Mouse (Mus musculus) retina, embryonic 14.5 days (tissue): Measurements from ENCODE around the gene Apln.

Experiments used
- DNase-seq: peaks from one replicate; pipeline ENCODE4 v3.0.0-alpha.2; 2015; ENCODE audit warnings: low spot score

Apln gene

DNA sequence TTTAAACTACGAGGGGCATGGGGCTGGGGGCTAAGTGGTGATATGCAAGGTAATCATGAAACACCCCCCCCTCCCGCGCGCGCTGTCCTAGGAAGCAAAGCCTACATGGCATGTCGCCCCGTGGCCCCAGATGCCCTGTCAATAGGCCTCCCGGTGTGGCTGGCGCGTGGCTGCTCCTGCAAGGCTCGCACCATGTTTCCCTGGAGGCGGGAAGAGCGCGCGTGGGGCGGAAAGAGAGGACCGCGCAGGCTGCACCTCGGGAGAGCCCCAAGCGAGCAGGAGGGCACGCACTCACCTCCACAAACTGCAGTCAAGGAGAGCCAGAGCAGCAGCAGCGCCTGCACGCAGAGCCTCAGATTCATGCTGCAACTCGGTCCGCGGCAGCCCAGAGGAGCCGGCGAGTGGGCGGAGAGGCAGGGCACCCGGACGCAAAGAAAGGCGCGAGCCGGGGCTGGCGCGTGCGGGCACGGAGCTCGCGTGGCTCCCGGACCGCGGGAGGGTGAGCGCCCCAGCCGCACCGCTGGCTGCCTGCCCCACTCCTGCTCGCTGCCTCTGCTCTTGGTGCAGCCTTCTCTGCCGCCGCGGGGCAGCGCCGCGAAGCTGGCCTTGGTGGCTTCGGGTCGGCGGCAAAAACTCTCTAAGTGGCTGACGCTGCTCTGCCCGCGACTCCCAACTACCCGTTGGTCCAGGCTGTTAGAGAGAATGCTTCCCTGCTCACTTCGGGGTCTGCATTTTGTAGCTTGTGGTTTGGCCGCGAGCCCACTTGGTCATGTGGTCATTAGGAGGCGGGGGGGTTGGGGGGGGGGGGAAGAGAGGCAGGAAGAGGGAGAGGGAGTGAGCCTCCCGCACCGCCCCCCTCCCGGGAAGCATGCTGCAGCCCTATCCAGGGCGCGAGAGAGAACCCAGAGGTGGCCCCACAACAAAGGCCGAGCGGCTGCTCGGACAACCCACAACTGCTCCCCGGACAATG is at the start of gene Apln:
Gene Apln (minus strand): TSS at position 710 of the 970 bp plus-strand sequence.
- peak; percentile 41 for DNase-seq

GRCm38 (mm10) chrX:48082364-48082763 is 47.7 kb upstream of the Apln start:
- DNase-seq = no peak

- no peak for DNase-seq
Measured at GRCm38 (mm10) chrX:48076806-48077425, 42.3 kb upstream of the Apln start.

DNA sequence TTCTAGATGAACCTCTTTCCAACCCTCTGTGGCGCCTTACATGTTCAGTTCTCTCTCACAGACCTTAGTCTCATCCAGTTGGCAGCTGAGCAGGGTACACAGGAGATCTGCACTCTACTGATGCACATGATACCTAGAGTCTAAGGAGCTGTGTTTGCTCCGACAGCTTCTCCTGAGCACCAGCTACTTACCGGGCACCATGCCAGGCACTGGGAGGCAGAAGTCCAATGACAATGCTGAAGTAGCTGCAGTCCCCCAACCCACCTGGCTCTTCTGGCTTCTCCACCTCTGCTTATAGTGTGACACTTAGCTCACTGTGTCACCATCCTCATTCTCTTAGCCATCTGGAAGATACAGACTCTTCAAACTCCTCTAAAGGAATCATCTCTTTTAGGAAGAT is 40.0 kb upstream of the Apln start:
- DNase-seq = no peak

DNA sequence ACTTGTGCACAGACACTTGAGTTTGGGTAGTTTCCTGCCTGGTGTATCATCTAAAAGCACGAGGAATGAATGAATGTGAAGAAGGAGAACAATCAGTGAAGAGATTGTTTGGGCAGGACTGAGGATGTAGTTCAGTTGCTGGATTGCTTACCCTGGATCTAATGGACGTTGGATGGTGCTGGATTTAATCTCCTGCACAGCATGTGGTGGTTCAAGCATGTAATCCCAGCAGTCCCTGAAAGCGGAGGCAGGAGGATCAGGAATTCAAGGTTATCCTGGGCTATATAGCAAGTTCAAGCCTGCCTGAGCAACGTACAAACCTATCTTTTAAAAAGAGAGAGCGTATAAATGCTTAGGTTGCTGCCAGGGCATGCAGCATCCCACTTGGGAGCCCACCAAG is 37.7 kb upstream of the Apln start:
- DNase-seq = no peak

GRCm38 (mm10) chrX:48071961-48072360 is 37.3 kb upstream of the Apln start:
- DNase-seq = no peak

GRCm38 (mm10) chrX:48066891-48067290 is 32.2 kb upstream of the Apln start:
- DNase-seq = no peak

DNA sequence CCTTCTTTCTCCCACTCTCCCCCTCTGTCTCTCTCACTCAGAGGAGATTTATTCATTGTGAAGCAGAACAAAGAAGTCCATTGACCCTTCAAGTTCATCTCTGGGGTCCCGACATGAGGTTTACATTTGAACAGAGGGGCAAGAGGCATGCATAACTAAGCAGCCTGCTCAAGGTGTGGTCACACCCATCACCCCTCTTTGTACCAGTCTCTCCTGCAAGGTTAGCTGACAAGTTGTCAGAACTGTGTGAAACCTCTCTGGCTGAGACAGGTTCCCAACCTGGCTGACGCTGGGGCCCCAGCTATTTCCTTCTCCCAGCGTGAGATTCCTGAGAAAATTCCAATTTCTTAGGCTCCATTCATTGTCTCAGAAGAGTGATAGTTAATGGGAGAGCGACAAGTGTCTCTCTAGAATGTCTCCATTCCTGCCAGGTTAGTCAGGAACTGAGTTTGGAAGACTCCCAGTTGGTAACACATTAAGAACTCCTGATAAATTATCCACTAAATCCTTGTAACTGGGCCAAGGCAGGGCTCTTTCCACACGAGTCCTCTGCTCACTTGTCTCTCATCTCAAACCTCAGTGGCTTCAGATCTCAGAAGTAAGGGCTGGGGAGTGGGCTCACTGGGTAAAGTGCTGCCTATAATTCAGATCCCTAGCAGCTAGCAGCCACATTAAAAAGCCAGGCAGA is 29.7 kb upstream of the Apln start:
- DNase-seq = no peak

- DNase-seq = no peak
Measured at GRCm38 (mm10) chrX:48062481-48062880, 27.8 kb upstream of the Apln start.

DNA sequence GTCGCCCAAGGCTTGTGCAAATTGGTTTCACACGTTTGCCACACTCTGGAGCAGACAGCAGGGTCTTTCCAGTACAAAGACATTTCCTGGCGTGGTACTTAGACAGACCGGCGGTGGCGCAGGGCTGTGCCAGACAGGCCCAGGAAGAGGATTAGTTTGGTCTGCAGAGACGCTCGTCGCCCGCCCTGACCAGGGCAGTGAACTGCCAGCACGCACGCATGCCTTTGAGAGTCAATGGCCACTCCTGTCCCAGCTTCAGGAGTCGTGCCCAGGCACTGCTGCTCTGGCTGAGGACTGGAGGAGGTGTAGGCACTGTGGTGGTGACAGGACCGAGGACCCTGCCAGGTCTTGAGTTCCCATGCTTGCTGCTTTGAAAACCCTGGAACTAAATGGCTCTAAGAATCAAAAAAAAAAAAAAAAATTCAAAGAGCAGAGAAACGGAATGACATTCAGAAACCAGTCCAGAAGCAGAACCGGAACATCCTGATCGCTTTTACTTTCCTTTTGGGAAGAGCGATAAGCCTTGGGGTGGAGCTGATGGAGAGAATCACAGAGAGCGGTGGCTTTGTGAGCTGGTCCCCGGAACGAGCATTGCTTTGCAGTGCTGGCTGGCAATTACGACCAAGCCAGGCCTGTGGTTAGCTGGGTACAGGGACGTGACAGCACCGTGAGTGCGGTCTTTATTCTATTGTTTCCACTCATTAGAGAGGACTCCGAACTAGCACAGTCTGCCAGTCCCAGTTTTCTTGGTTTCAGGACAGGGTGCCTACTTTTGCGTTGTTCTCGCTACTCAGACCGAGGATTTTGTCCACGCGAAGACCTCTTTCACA is 19.7 kb upstream of the Apln start:
- DNase-seq = peak; percentile 67

DNA sequence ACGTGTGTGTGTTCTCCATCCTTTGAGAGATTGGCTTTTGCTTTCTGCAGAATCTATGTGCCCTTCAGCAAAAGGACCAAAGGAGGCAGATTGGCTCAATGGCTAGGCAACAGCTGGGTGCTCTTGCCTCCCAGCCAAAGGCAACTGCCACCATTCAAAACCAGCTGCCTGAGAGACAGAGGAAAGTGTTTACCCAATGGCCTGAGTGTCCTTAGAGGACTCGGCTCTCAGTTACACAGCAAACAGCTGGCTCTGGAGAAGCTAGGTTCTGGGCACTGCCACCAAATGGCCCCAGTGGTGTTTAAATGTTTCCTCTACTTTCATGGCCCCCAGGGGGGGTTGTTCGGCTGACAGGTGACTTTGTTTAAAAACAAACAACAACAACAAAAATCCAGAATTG is 19.1 kb upstream of the Apln start:
- no peak for DNase-seq

GRCm38 (mm10) chrX:48046315-48046714 is 11.7 kb upstream of the Apln start:
- DNase-seq = no peak

DNA sequence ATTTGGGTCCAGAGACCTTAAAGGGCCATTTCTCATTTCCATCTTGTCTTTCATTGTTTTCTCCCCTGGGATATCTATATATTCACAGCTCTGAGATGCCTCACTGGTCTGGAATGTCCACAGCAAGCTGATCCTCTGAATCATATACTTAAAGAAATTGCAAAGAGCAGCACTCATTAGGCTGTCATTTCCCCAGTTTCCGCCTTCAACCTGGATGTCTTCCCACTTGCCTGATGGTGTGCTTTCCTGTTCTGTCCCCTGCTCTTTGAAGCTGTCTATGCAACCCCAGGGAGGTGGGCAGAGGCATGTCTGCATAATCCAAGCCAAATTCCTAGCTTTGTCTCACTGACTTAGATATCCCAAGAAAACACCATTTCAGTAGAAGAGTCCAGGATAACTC is 9.6 kb upstream of the Apln start:
- DNase-seq = no peak

GRCm38 (mm10) chrX:48042748-48043147 is 8.1 kb upstream of the Apln start:
- no peak for DNase-seq

GRCm38 (mm10) chrX:48040379-48040778 is 5.7 kb upstream of the Apln start:
- DNase-seq = no peak

- no peak for DNase-seq
Measured at GRCm38 (mm10) chrX:48033766-48034143, 898 bp downstream of the Apln start.

GRCm38 (mm10) chrX:48033024-48033423 is 1.6 kb downstream of the Apln start:
- DNase-seq = no peak

- no peak for DNase-seq
Measured at GRCm38 (mm10) chrX:48031866-48032265, 2.8 kb downstream of the Apln start.

DNA sequence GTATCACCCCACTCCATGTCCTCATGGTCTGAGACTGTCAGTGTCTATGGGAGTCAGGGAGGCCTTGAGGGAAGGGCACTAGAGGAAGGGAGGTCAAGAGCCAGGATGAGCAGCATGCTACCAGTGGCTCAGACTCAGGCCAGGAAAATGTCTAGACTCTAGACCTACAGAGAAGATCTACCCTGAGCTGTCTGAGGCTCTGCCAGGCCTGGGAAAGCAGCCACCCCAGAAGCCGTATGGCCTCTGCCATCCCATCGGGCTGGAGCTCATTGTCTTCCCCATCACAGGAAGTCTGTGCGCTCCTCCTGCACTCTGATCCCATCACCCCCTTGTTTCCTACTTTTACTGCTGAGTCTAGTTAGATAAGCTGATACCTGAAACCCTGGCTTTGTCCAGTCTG is 4.1 kb downstream of the Apln start:
- DNase-seq = no peak

- no peak for DNase-seq
Measured at GRCm38 (mm10) chrX:48022811-48023210, 11.8 kb downstream of the Apln start.

- peak; percentile 84 for DNase-seq
Measured at GRCm38 (mm10) chrX:48019940-48020339, 14.7 kb downstream of the Apln start.

DNA sequence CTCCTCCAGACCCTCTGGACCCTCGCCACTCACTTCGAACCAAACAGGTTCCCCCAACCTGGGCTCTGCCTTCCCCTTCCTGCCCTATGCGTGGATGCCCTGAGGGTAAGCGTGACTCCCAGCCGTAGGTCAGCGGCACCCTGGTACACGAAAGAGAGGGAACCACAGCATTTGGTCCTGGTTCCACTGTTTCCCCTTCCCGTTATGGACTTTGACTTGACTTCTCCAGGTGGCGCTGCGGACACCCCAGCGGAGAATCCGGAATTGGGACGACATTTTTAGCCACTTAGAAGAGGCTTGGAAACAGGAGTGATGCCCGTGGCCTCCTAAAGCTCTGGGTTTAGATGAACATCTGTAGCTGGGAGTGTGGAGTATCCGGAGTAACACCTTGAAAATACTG is 15.3 kb downstream of the Apln start:
- no peak for DNase-seq
